Comparison of ENCODE assay signal across 25 mouse cellular contexts in the genomic region with DNA sequence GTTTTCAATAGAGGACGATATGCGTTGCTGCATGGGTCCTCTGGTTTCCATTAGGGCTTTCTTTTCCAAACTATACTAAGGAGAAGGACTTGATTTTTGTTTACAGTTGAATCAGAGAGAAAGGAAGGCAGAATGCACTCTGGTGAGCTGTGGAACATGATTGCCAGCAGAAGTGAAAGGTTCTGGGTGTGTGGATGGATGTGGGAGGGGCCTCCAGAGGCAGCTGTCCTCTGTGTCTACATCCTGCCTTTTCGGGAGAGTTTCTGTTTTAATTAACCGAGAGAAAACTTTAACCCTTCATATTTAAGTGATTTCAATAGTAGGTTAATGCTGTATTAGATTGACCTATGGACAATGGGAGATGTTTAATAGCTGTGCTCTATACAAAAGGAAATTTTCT. TPM values are rescaled to one million over a fixed set of nuclear protein-coding genes. Genes with fewer than 3 reads are reported as not detected.
DNase-seq lines count a peak whose midpoint lies in the region; ATAC-seq and TF ChIP-seq lines count a peak whose summit lies in the region.
"Had no signal": no experiment of that assay in that cellular context is flagged by ENCODE, and none has a peak within 500 bp of the region (broad histone marks: within the 10 kb centered on the region; RNA-seq: fewer than 3 reads in every experiment).

No protein-coding gene starts in this region.

- intact Hi-C loops in left cerebral cortex, postnatal 36 days (cut with DNase I): no loop called here

- no peaks in the 10 kb centered on the region for H3K27me3 ChIP-seq in thymus, adult 2 months (ENCODE audit: control insufficient read depth, insufficient read depth, low read length)
- H3K27me3 ChIP-seq: CH12.LX; heart, embryonic 15.5 days; hindbrain, embryonic 13.5 days had no signal

- no peaks in the 10 kb centered on the region for H3K36me3 ChIP-seq in thymus, adult 2 months (ENCODE audit: control insufficient read depth, insufficient read depth, low read length)
- H3K36me3 ChIP-seq: embryonic facial prominence, embryonic 10.5 days; heart, embryonic 15.5 days; hindbrain, embryonic 13.5 days had no signal

- no peaks in the 10 kb centered on the region; the same call in 1 of the 2 replicates for H3K4me1 ChIP-seq in thymus, adult 2 months (replicated peaks; ENCODE audit: control insufficient read depth, insufficient read depth, low read length)
- H3K4me1 ChIP-seq: embryonic facial prominence, embryonic 10.5 days; heart, embryonic 15.5 days; hindbrain, embryonic 13.5 days had no signal

- TF ChIP-seq POLR2A in thymus, adult 2 months (IDR thresholded peaks at IDR 0.05; ENCODE audit: control insufficient read depth, extremely low read depth, insufficient read depth, low read length, poor library complexity): no peak

- peak; percentile 63 for ATAC-seq in activated CD4-positive, CD25-positive, alpha-beta regulatory T cell, adult 4 months
- ATAC-seq: forebrain, embryonic 14.5 days; hindbrain, postnatal 0 days; Patski had no signal

- 36% methylated on average over 4 of the region's 4 CpGs for WGBS in thymus, adult 2 months

- DNase-seq in thymus, adult 2 months: peak; percentile 34
- peak; percentile 17 to 57 for DNase-seq in thymus, postnatal 36 days
- no peak for DNase-seq in left cerebral cortex, postnatal 36 days (ENCODE audit: low spot score in 2 of 2)
- no peak for DNase-seq in frontal cortex, postnatal 10 days (ENCODE audit: low spot score in 2 of 2)
- no peak for DNase-seq in lung, postnatal 36 days
- DNase-seq: adrenal gland, adult 2 months; adrenal gland, postnatal 25 days; cerebellum, adult 18-20 months; cerebellum, adult 9-11 months; cerebellum, postnatal 36 days; heart, adult 18-20 months; heart, postnatal 14 days had no signal

- no peak overlapping the region for H3K4me3 ChIP-seq in thymus, adult 2 months (ENCODE audit: control insufficient read depth, insufficient read depth, low read length)
- H3K4me3 ChIP-seq: embryonic facial prominence, embryonic 10.5 days; heart, embryonic 15.5 days; hindbrain, embryonic 13.5 days had no signal

- 0 out of 2 replicates have a peak overlapping the region, but pooled peaks have one; percentile 24 for H3K27ac ChIP-seq in thymus, adult 2 months (ENCODE audit: control insufficient read depth, insufficient read depth, low read length)
- H3K27ac ChIP-seq: embryonic facial prominence, embryonic 10.5 days; heart, embryonic 15.5 days; hindbrain, embryonic 13.5 days; hindbrain, postnatal 0 days had no signal

- TF ChIP-seq CTCF in thymus, adult 2 months (IDR thresholded peaks at IDR 0.05; ENCODE audit: borderline replicate concordance, control insufficient read depth, extremely low read depth, insufficient read depth, low read length, poor library complexity): no peak

RNA-seq across cellular contexts. Expression of a gene that starts 46.3 kb away (rescaled TPM):
- 100 to 1,000 TPM; 350 to 406 TPM for polyA plus RNA-seq in activated CD4-positive, CD25-positive, alpha-beta regulatory T cell, adult 4 months (2017; shearing (Covaris generic))
- 102 and 114 TPM in 2 replicates for polyA plus RNA-seq in thymus, adult 2 months (2012; rRNA removed)
- not detected for total RNA-seq in left cerebral cortex, postnatal 36 days (2021)
- total RNA-seq: adrenal gland, adult 2 months; adrenal gland, postnatal 25 days; CH12.LX; gastrocnemius, adult 8-10 months; gastrocnemius, postnatal 4 days; hematopoietic stem cell, adult 5-6 weeks had no signal
- polyA plus RNA-seq: adrenal gland, adult 2 months; heart, embryonic 11.5 days; Patski had no signal

RNA-seq across cellular contexts. Expression of a gene that starts 59.0 kb away (rescaled TPM):
- polyA plus RNA-seq in activated CD4-positive, CD25-positive, alpha-beta regulatory T cell, adult 4 months (2017; shearing (Covaris generic)): under 1 TPM in 1 of 2 experiments, not detected in 1; 0.69 TPM
- polyA plus RNA-seq in thymus, adult 2 months (2012; rRNA removed): 0.17 and 0.44 TPM in 2 replicates
- total RNA-seq in left cerebral cortex, postnatal 36 days (2021): not detected
- total RNA-seq: adrenal gland, adult 2 months; adrenal gland, postnatal 25 days; CH12.LX; gastrocnemius, adult 8-10 months; gastrocnemius, postnatal 4 days; heart, adult 18-20 months; heart, postnatal 14 days; hematopoietic stem cell, adult 5-6 weeks; hindbrain, postnatal 0 days had no signal
- polyA plus RNA-seq: adrenal gland, adult 2 months; embryonic facial prominence, embryonic 10.5 days; embryonic facial prominence, embryonic 14.5 days; forebrain, embryonic 14.5 days; heart, embryonic 11.5 days; heart, embryonic 15.5 days; hindbrain, postnatal 0 days; Patski had no signal

Comparison
In these comparisons a context has a peak if more than half of its experiments do, and no peak if none do; other contexts are left out.
1. DNase-seq: peak in thymus, adult 2 months (single experiment) and thymus, postnatal 36 days (2 of 2); none in left cerebral cortex, postnatal 36 days (0 of 2), frontal cortex, postnatal 10 days (0 of 2) and lung, postnatal 36 days (single experiment).